Mouse (Mus musculus) macrophage (primary cell): Measurements from ENCODE around the gene Psmd11. TPM values are rescaled to one million over a fixed set of nuclear protein-coding genes. Genes with fewer than 3 reads are reported as not detected.
"Not testable (repeated sequence)": the region's sequence is repeated elsewhere in the genome, so short reads cannot be mapped to it uniquely, and the experiment has no call there.

ENCODE experiments used
- H3K27ac ChIP-seq: fragments of 350-480 bp; formaldehyde crosslinking; 2 replicates; pipeline ENCODE4 v1.9.0; 2021
- H3K36me3 ChIP-seq: fragments of 350-480 bp; formaldehyde crosslinking; 2 replicates; pipeline ENCODE4 v1.9.0; 2021; ENCODE audit errors: inconsistent target
- H3K4me3 ChIP-seq: fragments of 350-480 bp; formaldehyde crosslinking; 2 replicates; pipeline ENCODE4 v1.9.0; 2021; ENCODE audit errors: inconsistent target
- H3K79me2 ChIP-seq: fragments of 350-480 bp; formaldehyde crosslinking; 2 replicates; pipeline ENCODE4 v1.9.0; 2021; ENCODE audit errors: inconsistent target
- WGBS: methylation state at CpG from one replicate; pipeline ENCODE4 v1.1.7; 2026; ENCODE audit warnings: inconsistent platforms; ENCODE audit not compliant: missing documents; 5-methylcytosine and 5-hydroxymethylcytosine counted together
- polyA plus RNA-seq: library from polyadenylated mRNA; stranded (reverse); fragments of 250-400 nt; gene quantifications from 3 replicates; pipeline ENCODE4 v1.2.4, GENCODE M21; 2018; ENCODE audit warnings: inconsistent platforms

The Psmd11 gene
- polyA plus RNA-seq, 1 experiment from 2014 or later = 68.5 TPM

DNA sequence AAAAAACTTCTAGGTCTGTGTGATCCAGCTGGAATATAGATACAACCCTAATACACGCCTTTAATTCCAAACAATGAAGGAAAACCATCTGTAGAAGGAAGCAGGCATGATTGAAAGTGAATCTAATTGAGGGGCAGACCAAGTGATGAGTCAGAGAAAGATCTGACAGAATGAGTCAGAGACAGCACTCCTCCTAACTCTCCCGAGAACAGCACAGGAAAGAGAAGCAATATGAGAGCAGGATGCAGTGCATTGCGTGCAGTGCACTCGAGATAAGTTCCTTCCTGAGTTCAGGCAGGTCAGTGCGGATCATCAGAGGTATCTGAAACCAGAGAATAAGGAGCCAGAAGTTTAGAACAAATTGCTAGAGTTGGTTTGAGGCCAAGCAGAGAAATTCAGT is 11.3 kb upstream of the Psmd11 start:
- Histone ChIP-seq H3K4me3 (no peak overlapping the region), H3K27ac (no peak overlapping the region), H3K36me3 (peaks cover 14% of the 10 kb centered on the region; the same call in 1 of the 2 replicates), H3K79me2 (no peaks in the 10 kb centered on the region)
- 66% methylated on average over 5 of the region's 5 CpGs for WGBS

DNA sequence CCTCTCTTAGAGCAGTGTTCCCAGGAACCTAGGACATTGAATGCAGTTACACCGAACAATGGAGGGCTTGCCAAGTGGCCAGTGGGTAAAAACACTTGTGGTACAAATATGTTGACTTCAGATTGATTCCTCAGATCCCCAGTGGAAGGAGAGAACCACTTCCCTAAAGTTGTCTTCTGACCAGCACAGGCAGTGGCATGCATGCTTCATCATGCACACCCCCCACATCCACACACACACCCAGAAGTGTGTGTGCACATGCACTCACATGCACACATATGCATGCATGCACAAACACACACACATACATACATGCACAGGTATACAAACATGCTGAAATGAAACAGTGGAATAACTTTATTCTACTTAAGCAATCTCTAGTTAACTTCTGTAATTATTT is 8.7 kb upstream of the Psmd11 start:
- Histone ChIP-seq H3K4me3 (no peak overlapping the region), H3K36me3 (0 out of 2 replicates have a peak, but pooled peaks cover 9% of the 10 kb centered on the region), H3K79me2 (no peaks in the 10 kb centered on the region), H3K27ac (no peak overlapping the region)
- WGBS = 80% methylated on average over 1 of the region's 1 CpGs

DNA sequence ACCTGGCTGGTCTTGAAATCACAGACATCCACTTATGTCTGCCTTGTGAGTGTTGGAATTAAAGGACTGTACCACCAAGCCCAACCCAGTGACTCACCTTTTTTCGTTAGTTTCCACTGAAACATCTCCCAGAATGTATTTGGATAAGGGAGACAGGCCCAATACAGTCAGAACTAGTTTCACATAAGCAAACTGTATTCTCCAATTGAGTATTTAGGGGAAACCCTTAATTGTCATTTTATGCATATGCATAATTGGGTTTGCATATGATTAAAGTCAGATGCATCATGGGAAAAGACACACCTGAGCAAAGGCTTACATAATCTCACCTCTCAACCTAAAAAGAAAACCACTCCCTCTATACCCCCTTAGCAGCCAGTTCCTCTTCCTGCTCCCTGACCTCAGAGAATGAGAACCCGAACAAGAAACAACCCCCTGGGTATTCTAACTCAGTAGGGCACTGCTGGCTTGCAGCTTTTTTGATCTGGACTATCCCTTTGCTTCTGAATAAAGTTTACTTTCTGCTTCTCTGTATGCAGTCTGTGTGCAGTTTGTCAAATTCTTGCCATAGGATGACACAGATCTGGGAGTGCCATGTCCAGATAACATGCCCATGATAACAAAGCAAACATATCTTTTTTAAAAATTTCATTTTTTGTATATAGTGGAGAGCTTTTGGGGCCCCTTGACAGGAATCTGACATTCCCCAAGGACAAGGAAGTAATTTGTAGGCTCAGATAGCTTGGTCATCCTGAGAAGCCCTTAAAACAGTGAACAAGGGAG is 8.0 kb upstream of the Psmd11 start:
- H3K36me3 ChIP-seq = 0 out of 2 replicates have a peak, but pooled peaks cover 3% of the 10 kb centered on the region
- 39% methylated on average over 2 of the region's 2 CpGs for WGBS
- H3K79me2 ChIP-seq = no peaks in the 10 kb centered on the region
- no peak overlapping the region for H3K4me3 ChIP-seq
- H3K27ac ChIP-seq = no peak overlapping the region

DNA sequence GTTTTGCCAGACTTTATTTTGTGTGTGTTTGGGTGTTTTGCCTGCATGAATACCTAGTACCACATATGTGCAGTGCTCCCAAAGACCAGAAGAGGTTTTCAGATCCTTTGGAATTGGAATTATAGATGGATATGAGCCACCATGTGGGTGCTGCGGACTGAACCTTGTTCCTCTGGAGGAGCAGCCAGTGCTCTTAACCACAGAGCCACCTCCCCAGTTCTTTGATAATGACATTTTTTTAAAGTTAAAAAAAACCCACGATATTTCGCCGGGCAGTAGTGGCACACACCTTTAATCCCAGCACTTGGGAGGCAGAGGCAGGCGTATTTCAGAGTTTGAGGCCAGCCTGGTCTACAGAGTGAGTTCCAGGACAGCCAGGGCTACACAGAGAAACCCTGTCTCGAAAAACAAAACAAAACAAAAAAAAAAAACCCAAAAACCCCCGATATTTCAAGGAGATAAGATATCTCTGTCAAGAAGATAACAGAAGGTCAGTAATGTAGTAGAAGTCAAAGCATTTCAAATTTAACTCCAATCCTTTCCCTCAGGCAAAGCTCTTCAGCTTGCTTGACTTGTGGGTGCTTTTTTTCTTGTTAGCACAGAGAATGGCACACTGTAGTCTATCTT is 6.9 kb upstream of the Psmd11 start:
- no peaks in the 10 kb centered on the region for H3K36me3 ChIP-seq
- H3K79me2 ChIP-seq = no peaks in the 10 kb centered on the region
- 93% methylated on average over 7 of the region's 7 CpGs for WGBS
- no peak overlapping the region for H3K27ac ChIP-seq
- H3K4me3 ChIP-seq = no peak overlapping the region

GRCm38 (mm10) chr11:80424691-80425090 is 3.7 kb upstream of the Psmd11 start:
- no peaks in the 10 kb centered on the region for H3K36me3 ChIP-seq
- no peak overlapping the region for H3K4me3 ChIP-seq
- no peak overlapping the region for H3K27ac ChIP-seq
- H3K79me2 ChIP-seq = peaks cover 9% of the 10 kb centered on the region
- 88% methylated on average over 2 of the region's 2 CpGs for WGBS

DNA sequence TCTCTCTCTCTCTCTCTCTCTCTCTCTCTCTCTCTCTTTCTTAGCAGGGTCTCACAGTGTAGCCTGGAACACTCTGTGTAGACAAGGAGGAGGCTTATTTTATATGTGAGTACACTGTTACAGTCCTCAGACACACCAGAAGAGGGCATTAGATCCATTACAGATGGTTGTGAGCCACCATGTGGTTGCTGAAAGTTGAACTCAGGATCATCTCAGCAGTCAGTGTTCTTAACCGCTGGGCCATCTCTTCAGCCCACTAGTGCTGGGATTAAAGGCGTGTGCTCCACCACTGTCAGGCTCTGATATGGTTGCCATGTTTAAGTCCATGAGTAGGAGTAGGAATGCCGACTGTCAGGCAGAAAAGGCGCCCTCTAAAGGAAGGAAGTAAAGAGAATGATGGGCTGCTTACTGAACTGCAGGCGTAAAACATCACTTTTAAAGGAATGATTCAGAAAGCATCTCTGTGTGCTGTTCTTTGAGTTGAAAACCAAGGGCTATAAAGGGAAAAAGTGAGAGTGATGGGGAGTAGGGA is 3.1 kb upstream of the Psmd11 start:
- Histone ChIP-seq H3K27ac (no peak overlapping the region), H3K79me2 (peaks cover 15% of the 10 kb centered on the region), H3K4me3 (no peak overlapping the region), H3K36me3 (no peaks in the 10 kb centered on the region)
- 66% methylated on average over 5 of the region's 5 CpGs for WGBS

- not testable (repeated sequence) for H3K36me3 ChIP-seq, H3K27ac ChIP-seq, H3K4me3 ChIP-seq
- WGBS = 84% methylated on average over 13 of the region's 16 CpGs
- peaks cover 24% of the 10 kb centered on the region for H3K79me2 ChIP-seq
Observed at GRCm38 (mm10) chr11:80426029-80426813, 2.2 kb upstream of the Psmd11 start.

DNA sequence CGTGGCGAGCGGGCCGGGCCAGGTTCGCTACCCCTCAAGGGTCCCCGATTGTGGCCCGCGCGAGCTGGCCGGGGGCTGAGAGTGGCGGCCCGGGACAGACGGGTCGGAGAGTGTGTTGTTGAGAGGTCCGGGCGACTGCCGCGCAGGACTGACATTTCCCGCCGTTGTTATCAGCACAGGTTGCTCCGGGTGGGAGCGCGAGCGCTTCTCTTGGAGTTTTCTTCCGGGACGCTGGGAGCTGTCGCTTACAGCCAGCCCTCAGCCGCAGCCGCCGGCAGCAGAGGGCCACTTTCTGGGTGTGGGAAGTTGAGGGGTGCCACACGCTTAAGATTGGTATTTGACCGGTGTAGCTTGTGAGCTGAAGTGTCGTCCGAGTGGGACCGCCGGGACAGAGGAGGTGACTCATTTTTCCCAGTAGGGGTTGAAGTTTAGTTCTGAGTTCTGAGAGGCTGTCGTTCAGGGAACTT is 627 bp downstream of the Psmd11 start:
- peaks cover 5% of the 10 kb centered on the region; the same call in 1 of the 2 replicates for H3K36me3 ChIP-seq
- peak overlapping the region; percentile 81 for H3K4me3 ChIP-seq
- WGBS = under 1% methylated on average over 37 of the region's 37 CpGs
- peak overlapping the region; percentile 25; the same call in 1 of the 2 replicates for H3K27ac ChIP-seq
- H3K79me2 ChIP-seq = peaks cover 52% of the 10 kb centered on the region

DNA sequence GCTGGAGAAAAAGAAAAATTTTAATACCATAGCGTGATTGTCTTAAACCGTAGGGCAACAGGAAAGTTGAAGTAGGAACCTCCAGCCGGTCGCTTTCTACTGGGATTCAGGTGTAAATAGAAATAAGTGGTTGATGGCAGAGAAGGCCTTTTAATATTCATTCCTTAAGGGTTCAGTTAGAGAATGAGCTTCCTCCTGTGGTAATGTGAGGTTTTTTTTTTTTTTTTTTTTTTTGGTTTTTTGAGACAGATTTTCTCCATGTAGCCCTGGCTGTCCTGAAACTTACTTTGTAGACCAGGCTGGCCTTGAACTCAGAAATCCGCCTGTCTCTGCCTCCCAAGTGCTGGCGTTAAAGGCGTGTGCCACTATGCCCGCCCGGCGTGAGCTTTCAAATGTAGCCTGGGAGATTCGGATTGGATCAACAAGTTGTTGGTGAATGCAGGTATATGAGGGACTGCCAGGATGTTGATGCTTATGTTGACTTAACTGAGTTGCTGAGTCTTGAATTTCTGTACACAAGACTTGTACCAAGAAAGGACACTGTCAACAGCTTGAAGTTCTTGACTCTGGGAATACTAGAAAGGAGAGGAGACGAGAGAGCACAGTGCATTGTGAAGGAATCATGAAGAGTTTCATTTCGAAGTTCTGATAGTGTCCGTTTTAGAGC is 1.2 kb downstream of the Psmd11 start:
- H3K27ac ChIP-seq = peak overlapping the region; percentile 25; the same call in 1 of the 2 replicates
- peaks cover 5% of the 10 kb centered on the region; the same call in 1 of the 2 replicates for H3K36me3 ChIP-seq
- peak overlapping the region; percentile 81 for H3K4me3 ChIP-seq
- H3K79me2 ChIP-seq = peaks cover 58% of the 10 kb centered on the region
- 62% methylated on average over 14 of the region's 14 CpGs for WGBS

- 75% methylated on average over 1 of the region's 3 CpGs for WGBS
- H3K79me2 ChIP-seq = peaks cover 66% of the 10 kb centered on the region
- H3K27ac ChIP-seq = no peak overlapping the region
- no peak overlapping the region for H3K4me3 ChIP-seq
- peaks cover 9% of the 10 kb centered on the region for H3K36me3 ChIP-seq
Observed at GRCm38 (mm10) chr11:80430366-80430910, 2.0 kb downstream of the Psmd11 start.

DNA sequence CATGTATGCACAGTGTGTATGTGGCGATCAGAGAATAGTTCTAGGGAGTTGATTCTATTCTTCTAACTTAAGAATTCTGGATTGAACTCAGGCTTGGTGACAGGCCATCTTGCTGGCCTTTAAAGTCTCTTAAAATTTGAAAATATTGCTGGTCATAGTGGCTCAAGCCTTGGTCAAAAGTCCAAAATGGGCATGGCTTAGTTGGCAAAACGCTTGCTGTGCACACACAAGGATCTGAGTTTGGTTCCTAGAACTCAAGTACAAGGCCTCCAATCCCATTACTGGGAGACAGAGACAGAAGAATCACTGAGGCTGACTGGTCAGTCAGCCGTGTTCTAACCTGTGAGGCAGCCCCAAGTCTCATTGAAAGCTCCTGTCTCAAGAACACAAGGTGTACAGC is 18.5 kb downstream of the Psmd11 start:
- Histone ChIP-seq H3K27ac (no peak overlapping the region), H3K79me2 (peaks cover 18% of the 10 kb centered on the region; the same call in 1 of the 2 replicates), H3K36me3 (peaks cover 35% of the 10 kb centered on the region), H3K4me3 (no peak overlapping the region)
- WGBS = 100% methylated on average over 3 of the region's 3 CpGs

DNA sequence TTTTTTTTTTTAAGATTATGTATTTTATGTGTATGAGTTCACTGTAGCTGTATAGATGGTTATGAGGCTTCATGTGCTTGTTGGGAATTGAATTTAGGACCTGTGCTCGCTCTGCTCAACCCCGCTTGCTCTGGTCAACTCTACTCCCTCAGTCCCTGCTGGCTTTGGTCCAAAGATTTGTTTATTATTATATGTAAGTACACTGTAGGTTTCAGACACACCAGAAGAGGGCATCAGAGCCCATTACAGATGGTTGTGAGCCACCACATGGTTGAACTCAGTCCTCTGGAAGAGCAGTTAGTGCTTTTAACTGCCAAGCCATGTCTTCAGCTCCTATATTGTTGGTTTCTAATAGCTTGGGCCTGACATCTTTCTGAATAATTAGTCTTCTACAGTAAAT is 21.4 kb downstream of the Psmd11 start:
- Histone ChIP-seq H3K36me3 (peaks cover 31% of the 10 kb centered on the region), H3K27ac (no peak overlapping the region), H3K79me2 (peaks cover 19% of the 10 kb centered on the region; the same call in 1 of the 2 replicates), H3K4me3 (no peak overlapping the region)
- WGBS = 100% methylated on average over 2 of the region's 2 CpGs

- no peak overlapping the region for H3K27ac ChIP-seq
- no peak overlapping the region for H3K4me3 ChIP-seq
- WGBS = 82% methylated on average over 3 of the region's 3 CpGs
- peaks cover 19% of the 10 kb centered on the region; the same call in 1 of the 2 replicates for H3K79me2 ChIP-seq
- H3K36me3 ChIP-seq = peaks cover 16% of the 10 kb centered on the region; the same call in 1 of the 2 replicates
Observed at GRCm38 (mm10) chr11:80452242-80452641, 23.8 kb downstream of the Psmd11 start.
